Mouse (Mus musculus) lung, embryonic 16.5 days (tissue): Measurements from ENCODE around the gene Zfhx3. TPM values are rescaled to one million over a fixed set of nuclear protein-coding genes. Genes with fewer than 3 reads are reported as not detected.

ENCODE experiments used
- ATAC-seq: fragments of 200-750 bp; cut with Nextera tagmentation; 2 replicates; pipeline ENCODE4 v1.8.0; 2017; ENCODE audit warnings: low read depth, mild to moderate bottlenecking, moderate library complexity
- H3K27ac ChIP-seq: fragments of 300-500 bp; sonication (generic); 2 replicates; pipeline ENCODE4 v1.5.1; 2014; ENCODE audit warnings: mild to moderate bottlenecking, control low read depth, low read length
- H3K27me3 ChIP-seq: fragments of 300-500 bp; sonication (generic); 2 replicates; pipeline ENCODE4 v1.6.1; 2014; ENCODE audit warnings: low read depth, low read length, mixed read lengths; ENCODE audit not compliant: control insufficient read depth, insufficient read depth
- H3K36me3 ChIP-seq: fragments of 300-500 bp; sonication (generic); 2 replicates; pipeline ENCODE4 v1.6.1; 2014; ENCODE audit warnings: low read length; ENCODE audit not compliant: control insufficient read depth, insufficient read depth
- H3K4me1 ChIP-seq: fragments of 300-500 bp; sonication (generic); replicated peaks from 2 replicates; pipeline ENCODE4 v1.6.1; 2014; ENCODE audit warnings: low read length, mixed read lengths; ENCODE audit not compliant: control insufficient read depth, insufficient read depth
- H3K4me2 ChIP-seq: fragments of 300-500 bp; sonication (generic); 2 replicates; pipeline ENCODE4 v1.6.1; 2014; ENCODE audit warnings: low read depth, low read length, control low read depth
- H3K4me3 ChIP-seq: fragments of 300-500 bp; sonication (generic); 2 replicates; pipeline ENCODE4 v1.5.1; 2014; ENCODE audit warnings: mild to moderate bottlenecking, low read length, control low read depth
- H3K9ac ChIP-seq: fragments of 300-500 bp; sonication (generic); 2 replicates; pipeline ENCODE4 v1.6.1; 2014; ENCODE audit warnings: low read length, control low read depth
- H3K9me3 ChIP-seq: fragments of 300-500 bp; sonication (generic); 2 replicates; pipeline ENCODE4 v1.6.1; 2016; ENCODE audit warnings: low read length; ENCODE audit not compliant: control insufficient read depth
- WGBS: fragments of 180-500 bp; shearing (Covaris S2); extraction: QIAGEN DNeasy Blood & Tissue Kit; methylation state at CpG from one replicate; pipeline ENCODE4 v1.1.7; 2014; 5-methylcytosine and 5-hydroxymethylcytosine counted together
- polyA plus RNA-seq: library from polyadenylated mRNA; unstranded; fragments of >200 nt; fragmentation: Nextera tagmentation; extraction: Ambion mirVana; gene quantifications from 2 replicates; pipeline ENCODE4 v1.2.1, GENCODE M21; 2015

Zfhx3 gene
- polyA plus RNA-seq, 1 experiment from 2014 or later = 12.7 TPM

DNA sequence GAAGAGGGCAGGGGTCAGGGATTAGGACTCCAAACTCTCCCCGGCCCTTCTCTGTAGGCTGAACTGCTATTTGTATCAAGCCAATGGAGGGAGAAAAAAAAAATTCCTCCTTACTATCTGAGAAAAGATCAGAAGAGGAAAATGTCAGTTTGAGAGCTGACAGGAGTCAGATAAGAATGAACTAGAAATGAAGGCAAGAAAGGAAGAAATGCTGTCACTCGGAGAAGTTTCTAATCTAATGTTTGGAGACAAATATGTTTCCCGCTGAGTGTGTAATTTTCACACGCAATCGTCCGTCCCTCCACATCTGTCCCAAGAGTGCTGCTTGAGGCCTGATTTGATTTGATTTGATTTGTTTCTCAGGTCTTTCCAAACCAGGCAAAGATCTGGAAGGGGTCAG, 639.1 kb downstream of the Zfhx3 start:
- H3K36me3 ChIP-seq = no peaks in the 10 kb centered on the region
- no peak overlapping the region for H3K9ac ChIP-seq
- H3K27me3 ChIP-seq = no peaks in the 10 kb centered on the region
- WGBS = 48% methylated on average over 6 of the region's 6 CpGs
- H3K9me3 ChIP-seq = no peaks in the 10 kb centered on the region
- H3K4me2 ChIP-seq = no peak overlapping the region
- no peak for ATAC-seq
- no peak overlapping the region for H3K4me3 ChIP-seq
- peaks cover 2% of the 10 kb centered on the region; the same call in 1 of the 2 replicates for H3K4me1 ChIP-seq
- no peak overlapping the region for H3K27ac ChIP-seq

DNA sequence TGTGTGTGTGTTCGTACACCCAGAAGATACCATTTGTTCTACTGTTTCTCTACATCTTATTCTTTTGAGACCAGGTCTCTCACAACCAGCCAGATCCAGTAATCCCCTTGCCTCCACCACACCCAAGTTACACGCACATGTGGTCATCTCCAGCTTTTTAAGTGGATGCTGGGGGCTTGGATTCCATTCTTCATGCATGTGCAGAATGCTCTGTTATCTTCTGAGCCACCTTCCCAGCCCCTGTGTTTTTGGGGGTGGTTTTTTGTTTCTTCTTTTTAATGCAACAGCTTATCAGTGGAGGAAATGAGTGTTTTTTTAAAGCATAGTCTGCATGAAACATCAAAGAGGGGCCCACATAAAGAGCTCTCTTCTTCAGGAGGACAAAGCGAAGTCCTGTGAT, 639.8 kb downstream of the Zfhx3 start:
- Histone ChIP-seq H3K4me2 (no peak overlapping the region), H3K27ac (no peak overlapping the region), H3K9ac (no peak overlapping the region), H3K4me1 (peaks cover 2% of the 10 kb centered on the region; the same call in 1 of the 2 replicates), H3K36me3 (no peaks in the 10 kb centered on the region), H3K27me3 (no peaks in the 10 kb centered on the region), H3K9me3 (no peaks in the 10 kb centered on the region), H3K4me3 (no peak overlapping the region)
- ATAC-seq = no peak
- 68% methylated on average over 3 of the region's 3 CpGs for WGBS

DNA sequence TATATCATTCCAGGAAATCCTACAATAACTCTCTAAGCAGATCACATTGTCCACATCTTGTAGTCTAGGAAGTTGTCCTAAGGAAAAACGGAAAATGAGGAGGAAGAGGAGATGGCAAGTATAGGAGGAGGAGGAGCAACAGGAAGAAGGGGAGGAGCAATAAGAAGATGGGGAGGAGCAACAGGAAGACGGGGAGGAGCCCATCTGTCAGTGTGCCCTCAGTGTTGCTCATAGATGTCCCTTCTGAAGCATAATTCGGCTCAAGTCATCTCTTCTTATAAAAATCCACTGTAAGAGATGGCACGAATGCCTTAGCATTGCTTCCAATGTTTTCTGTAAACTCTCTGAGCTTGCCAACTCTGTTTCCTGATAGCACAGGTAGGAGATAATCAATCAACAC, 640.8 kb downstream of the Zfhx3 start:
- Histone ChIP-seq H3K4me1 (peaks cover 2% of the 10 kb centered on the region; the same call in 1 of the 2 replicates), H3K27ac (no peak overlapping the region), H3K9me3 (no peaks in the 10 kb centered on the region), H3K27me3 (no peaks in the 10 kb centered on the region), H3K36me3 (no peaks in the 10 kb centered on the region), H3K9ac (no peak overlapping the region), H3K4me2 (no peak overlapping the region), H3K4me3 (no peak overlapping the region)
- no peak for ATAC-seq
- WGBS = 82% methylated on average over 4 of the region's 4 CpGs

DNA sequence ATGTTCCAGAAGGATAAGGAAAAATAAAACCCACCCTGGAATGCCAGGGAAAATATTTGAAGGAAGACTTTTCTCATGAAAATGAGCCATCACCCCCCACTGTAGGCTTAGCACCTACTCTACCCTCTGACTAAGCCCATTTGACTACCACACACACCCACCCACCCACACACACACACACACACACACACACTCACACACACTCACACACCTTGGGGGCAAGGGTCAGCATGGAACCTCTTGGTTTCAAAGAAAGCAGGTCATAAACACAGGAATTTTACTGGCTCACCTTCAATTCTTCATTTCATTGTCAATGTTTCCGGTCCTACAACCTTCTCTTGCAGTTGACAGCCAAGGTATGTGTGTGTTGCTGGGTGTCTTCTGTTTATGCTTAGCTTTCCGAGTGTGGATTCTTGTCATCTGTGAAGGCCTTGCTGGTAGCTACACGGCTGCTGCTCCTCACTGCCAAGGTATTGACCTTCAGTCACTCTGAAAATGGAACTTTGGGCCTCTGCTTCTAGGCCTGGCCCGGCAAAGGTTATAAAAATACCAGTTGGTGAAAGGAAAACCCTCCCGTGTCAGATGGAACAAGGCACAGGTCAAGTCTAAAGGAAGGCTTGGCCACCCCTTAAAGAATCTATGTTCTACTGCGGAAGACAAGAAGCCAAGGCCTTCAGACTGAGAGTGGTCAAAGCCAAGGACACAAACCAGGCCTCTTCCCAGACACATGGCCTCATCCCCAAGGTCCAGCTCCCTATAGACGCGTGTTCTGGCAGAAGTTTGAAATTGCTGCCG, 641.6 kb downstream of the Zfhx3 start:
- no peaks in the 10 kb centered on the region for H3K27me3 ChIP-seq
- H3K27ac ChIP-seq = no peak overlapping the region
- H3K36me3 ChIP-seq = no peaks in the 10 kb centered on the region
- no peak overlapping the region for H3K9ac ChIP-seq
- peaks cover 2% of the 10 kb centered on the region; the same call in 1 of the 2 replicates for H3K4me1 ChIP-seq
- no peak for ATAC-seq
- no peaks in the 10 kb centered on the region for H3K9me3 ChIP-seq
- no peak overlapping the region for H3K4me2 ChIP-seq
- H3K4me3 ChIP-seq = no peak overlapping the region
- WGBS = 64% methylated on average over 9 of the region's 9 CpGs

DNA sequence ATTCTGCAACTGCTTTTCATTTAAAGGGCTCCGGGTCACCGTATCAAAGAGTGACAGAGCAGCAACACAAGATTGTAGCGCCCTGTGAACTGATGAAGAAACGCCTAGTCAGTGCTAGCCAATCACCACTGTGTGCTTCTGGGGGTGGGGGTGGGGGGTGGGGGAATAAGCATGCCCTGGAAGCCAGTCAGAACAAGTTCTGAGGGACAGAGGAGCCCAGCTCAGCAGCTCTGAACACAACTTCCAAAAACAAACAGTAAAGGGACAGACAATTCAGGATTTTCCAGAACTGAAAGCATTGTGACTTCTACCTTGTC, 642.2 kb downstream of the Zfhx3 start:
- Histone ChIP-seq H3K27me3 (no peaks in the 10 kb centered on the region), H3K36me3 (no peaks in the 10 kb centered on the region), H3K9me3 (no peaks in the 10 kb centered on the region), H3K4me3 (no peak overlapping the region), H3K9ac (no peak overlapping the region), H3K4me1 (peaks cover 2% of the 10 kb centered on the region; the same call in 1 of the 2 replicates), H3K4me2 (no peak overlapping the region), H3K27ac (peak overlapping the region; percentile 27; the same call in 1 of the 2 replicates)
- peak; percentile 82 for ATAC-seq
- 55% methylated on average over 4 of the region's 4 CpGs for WGBS

DNA sequence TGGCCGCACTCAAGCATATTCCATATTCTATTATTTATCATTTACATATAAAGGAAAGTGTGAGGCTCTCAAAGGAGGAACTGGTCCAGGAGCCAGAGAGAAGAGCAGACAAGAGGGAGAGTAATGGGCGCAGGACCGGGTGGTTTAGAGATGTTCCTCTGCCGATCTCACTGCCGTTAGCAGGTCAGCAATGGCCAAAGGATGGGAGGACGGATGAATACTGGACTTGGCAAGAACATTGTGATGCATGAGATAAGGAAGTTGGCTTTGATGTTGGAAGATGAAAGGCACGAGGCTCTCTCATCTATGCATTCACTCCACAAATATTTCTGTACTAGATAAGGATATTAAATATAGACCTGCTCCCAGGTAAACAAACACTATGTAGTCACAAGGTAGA, 648.6 kb downstream of the Zfhx3 start:
- no peak overlapping the region for H3K27ac ChIP-seq
- H3K9ac ChIP-seq = no peak overlapping the region
- H3K9me3 ChIP-seq = no peaks in the 10 kb centered on the region
- H3K4me1 ChIP-seq = peaks cover 21% of the 10 kb centered on the region
- no peak overlapping the region for H3K4me3 ChIP-seq
- H3K4me2 ChIP-seq = no peak overlapping the region
- 47% methylated on average over 7 of the region's 7 CpGs for WGBS
- no peaks in the 10 kb centered on the region for H3K27me3 ChIP-seq
- H3K36me3 ChIP-seq = no peaks in the 10 kb centered on the region
- ATAC-seq = no peak

DNA sequence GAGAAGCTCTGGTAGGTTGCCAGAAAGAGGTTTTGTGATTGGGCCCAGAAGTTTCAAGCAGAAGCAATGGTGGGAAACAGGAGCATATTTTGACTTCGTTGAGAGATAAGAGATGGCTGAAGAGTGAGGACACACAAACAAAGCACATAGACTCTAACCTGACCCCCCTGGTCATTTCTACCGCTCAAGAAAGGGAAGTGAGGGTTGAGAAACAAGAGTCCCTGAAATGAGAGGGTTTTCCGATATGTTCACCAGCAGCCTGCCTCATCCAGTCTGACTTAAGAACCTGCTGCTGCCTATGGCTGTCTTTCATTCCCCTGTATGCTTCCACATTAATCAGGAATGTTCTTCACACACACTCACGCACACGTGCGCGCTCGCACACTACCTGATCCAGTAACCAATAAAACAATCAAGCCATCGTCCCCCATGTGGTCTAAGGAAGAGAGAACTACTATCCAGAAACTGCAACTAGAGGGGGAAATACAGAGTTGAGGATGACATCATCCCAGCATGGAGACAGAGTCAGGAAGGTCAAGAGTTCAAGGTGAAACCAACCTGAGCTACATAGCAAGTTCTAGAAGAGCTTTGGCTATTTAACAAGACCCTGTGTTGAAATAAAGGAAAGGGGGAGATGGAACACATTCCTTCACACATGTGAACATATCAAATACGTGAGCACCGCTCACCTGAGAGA, 649.7 kb downstream of the Zfhx3 start:
- Histone ChIP-seq H3K9me3 (no peaks in the 10 kb centered on the region), H3K27ac (no peak overlapping the region), H3K4me3 (no peak overlapping the region), H3K27me3 (no peaks in the 10 kb centered on the region), H3K4me1 (peaks cover 28% of the 10 kb centered on the region), H3K4me2 (no peak overlapping the region), H3K36me3 (no peaks in the 10 kb centered on the region), H3K9ac (no peak overlapping the region)
- no peak for ATAC-seq
- 87% methylated on average over 11 of the region's 11 CpGs for WGBS

DNA sequence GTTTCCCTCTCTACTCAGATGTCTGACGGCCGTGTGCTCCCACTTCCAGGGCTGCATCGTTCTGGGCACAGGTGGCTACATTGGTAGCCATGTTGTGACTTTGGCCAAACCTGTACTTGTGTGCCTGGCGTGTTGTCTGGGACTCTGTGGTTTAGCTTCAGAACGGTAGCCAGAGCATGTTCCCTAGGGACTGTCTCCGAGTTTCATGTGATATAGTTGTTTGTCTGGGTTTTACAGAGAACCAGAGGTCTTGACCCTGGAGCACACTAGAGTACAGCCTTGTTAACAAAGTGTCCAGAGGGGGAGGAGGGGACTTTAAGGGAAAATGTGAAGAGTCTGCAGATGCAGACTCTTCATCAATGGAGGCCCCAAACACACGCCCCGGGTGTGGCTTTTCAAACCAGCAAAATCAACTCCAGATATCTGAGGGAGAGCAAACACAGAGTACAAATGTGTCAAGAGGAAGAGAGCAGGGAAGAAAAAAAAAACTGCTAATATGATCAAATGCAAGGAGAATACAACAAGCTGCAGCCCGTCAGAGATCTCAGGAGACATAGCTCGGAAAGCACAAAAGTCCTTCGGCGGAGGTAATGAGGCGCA, 650.6 kb downstream of the Zfhx3 start:
- no peak overlapping the region for H3K9ac ChIP-seq
- 62% methylated on average over 13 of the region's 13 CpGs for WGBS
- H3K4me2 ChIP-seq = no peak overlapping the region
- no peaks in the 10 kb centered on the region for H3K27me3 ChIP-seq
- H3K36me3 ChIP-seq = no peaks in the 10 kb centered on the region
- peaks cover 28% of the 10 kb centered on the region for H3K4me1 ChIP-seq
- H3K27ac ChIP-seq = peak overlapping the region; percentile 89
- H3K4me3 ChIP-seq = no peak overlapping the region
- no peak for ATAC-seq
- no peaks in the 10 kb centered on the region for H3K9me3 ChIP-seq

DNA sequence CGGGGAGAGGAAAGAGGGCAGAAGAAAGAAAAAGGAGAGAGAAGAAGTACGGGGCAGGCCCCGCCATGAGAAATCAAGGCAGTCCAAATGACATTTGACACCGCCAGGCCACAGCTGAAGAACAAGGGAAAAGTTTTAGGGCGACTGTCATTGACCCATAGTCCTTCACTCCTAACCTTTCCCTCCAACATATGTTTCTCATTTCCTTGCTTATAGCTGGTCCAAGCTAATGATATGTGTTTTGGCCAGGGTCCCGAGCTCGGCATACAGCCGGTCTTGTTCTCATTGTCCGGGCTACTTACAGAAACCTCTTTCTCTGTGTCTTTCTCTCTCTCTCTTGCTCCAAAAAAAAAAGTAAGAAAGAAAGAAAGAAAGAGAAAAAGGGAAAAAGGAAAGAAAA, 651.4 kb downstream of the Zfhx3 start:
- ATAC-seq = peak; percentile 84
- H3K9me3 ChIP-seq = no peaks in the 10 kb centered on the region
- WGBS = 37% methylated on average over 9 of the region's 9 CpGs
- no peak overlapping the region for H3K9ac ChIP-seq
- H3K4me2 ChIP-seq = no peak overlapping the region
- H3K4me1 ChIP-seq = peaks cover 28% of the 10 kb centered on the region
- H3K27ac ChIP-seq = peak overlapping the region; percentile 89
- no peak overlapping the region for H3K4me3 ChIP-seq
- H3K36me3 ChIP-seq = no peaks in the 10 kb centered on the region
- no peaks in the 10 kb centered on the region for H3K27me3 ChIP-seq
